ENCODE assay signal across 23 mouse cellular contexts in the genomic region with DNA sequence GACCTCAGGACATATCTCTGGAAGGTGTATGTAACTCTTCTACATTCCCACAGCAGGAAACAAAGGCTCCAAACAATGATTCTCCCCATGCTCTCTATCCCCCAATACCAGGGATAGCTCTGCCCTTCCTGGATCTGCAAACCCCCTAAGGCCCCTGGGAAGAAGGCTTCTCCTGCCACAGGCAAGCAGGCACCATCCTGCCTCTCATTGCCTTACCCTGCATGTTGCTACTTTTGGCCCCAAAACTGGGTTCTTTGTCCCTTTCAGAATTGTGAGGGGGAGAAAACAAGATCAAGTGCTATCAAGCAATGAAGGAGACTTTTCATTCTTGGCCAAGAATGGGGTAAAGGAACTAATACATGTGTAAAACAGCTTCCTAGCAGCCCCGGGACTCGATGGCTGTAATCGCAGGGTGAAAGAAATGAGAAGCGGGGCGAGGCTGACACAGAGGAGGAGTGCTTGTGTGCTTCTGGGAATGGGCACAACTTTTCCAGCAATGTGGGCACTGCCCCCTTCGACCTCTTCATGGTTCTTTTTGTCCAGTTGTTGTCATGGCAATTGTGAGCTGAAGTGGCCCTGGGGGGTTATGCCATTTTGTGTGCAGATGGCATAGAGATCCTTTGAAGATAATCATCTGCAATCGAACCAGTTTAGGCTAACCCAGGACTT. TPM values are rescaled to one million over a fixed set of nuclear protein-coding genes. Genes with fewer than 3 reads are reported as not detected.
DNase-seq lines count a peak whose midpoint lies in the region; ATAC-seq and TF ChIP-seq lines count a peak whose summit lies in the region.
"Had no signal": no experiment of that assay in that cellular context is flagged by ENCODE, and none has a peak within 500 bp of the region (broad histone marks: within the 10 kb centered on the region; RNA-seq: fewer than 3 reads in every experiment).

No protein-coding gene starts in this region.

- H3K4me3 ChIP-seq in heart, embryonic 11.5 days (ENCODE audit: low read depth, low read length), result no peak overlapping the region
- no peak overlapping the region for H3K4me3 ChIP-seq in midbrain, embryonic 14.5 days (replicated peaks; ENCODE audit: low read depth, low read length)
- no peak overlapping the region for H3K4me3 ChIP-seq in midbrain, embryonic 15.5 days
- no peak overlapping the region for H3K4me3 ChIP-seq in hindbrain, postnatal 0 days (ENCODE audit: low read length)
- H3K4me3 ChIP-seq: heart, embryonic 12.5 days; limb, embryonic 12.5 days; liver, embryonic 13.5 days; megakaryocyte, embryonic 14.5 days; neural tube, embryonic 12.5 days had no signal

- ATAC-seq in heart, embryonic 11.5 days (replicated peaks; ENCODE audit: insufficient number of reproducible peaks, low FRiP score, low TSS enrichment), result no peak
- no peak for ATAC-seq in midbrain, embryonic 14.5 days (ENCODE audit: low FRiP score, low TSS enrichment)
- no peak; the same call in 1 of the 2 replicates for ATAC-seq in midbrain, embryonic 15.5 days (replicated peaks)
- no peak for ATAC-seq in hindbrain, postnatal 0 days
- ATAC-seq: inflammation-experienced regulatory T-cells, adult 6 months had no signal

- H3K4me1 ChIP-seq in heart, embryonic 11.5 days (ENCODE audit: control insufficient read depth, insufficient read depth, low read length), result peaks cover 18% of the 10 kb centered on the region
- H3K4me1 ChIP-seq in midbrain, embryonic 14.5 days (ENCODE audit: control insufficient read depth, insufficient read depth, low read length), result peaks cover 5% of the 10 kb centered on the region; the same call in 1 of the 2 replicates
- H3K4me1 ChIP-seq in midbrain, embryonic 15.5 days, result no peaks in the 10 kb centered on the region
- peaks cover 3% of the 10 kb centered on the region; the same call in 1 of the 2 replicates for H3K4me1 ChIP-seq in hindbrain, postnatal 0 days (ENCODE audit: insufficient read depth, low read length)
- H3K4me1 ChIP-seq: neural tube, embryonic 12.5 days had no signal

- TF ChIP-seq CTCF in hindbrain, postnatal 0 days (IDR thresholded peaks at IDR 0.05; ENCODE audit: low read depth), result no peak

- H3K4me2 ChIP-seq in heart, embryonic 11.5 days, result no peak overlapping the region
- no peak overlapping the region for H3K4me2 ChIP-seq in midbrain, embryonic 14.5 days (ENCODE audit: low read length)
- no peak overlapping the region for H3K4me2 ChIP-seq in midbrain, embryonic 15.5 days
- H3K4me2 ChIP-seq in hindbrain, postnatal 0 days (ENCODE audit: low read depth, low read length), result no peak overlapping the region
- H3K4me2 ChIP-seq: heart, embryonic 12.5 days; limb, embryonic 12.5 days; liver, embryonic 13.5 days; neural tube, embryonic 12.5 days had no signal

- no peaks in the 10 kb centered on the region for H3K9me3 ChIP-seq in heart, embryonic 11.5 days (replicated peaks; ENCODE audit: control insufficient read depth, low read length)
- no peaks in the 10 kb centered on the region for H3K9me3 ChIP-seq in midbrain, embryonic 14.5 days (ENCODE audit: control insufficient read depth, low read length)
- H3K9me3 ChIP-seq in midbrain, embryonic 15.5 days, result no peaks in the 10 kb centered on the region
- H3K9me3 ChIP-seq in hindbrain, postnatal 0 days (ENCODE audit: low read length), result no peaks in the 10 kb centered on the region
- H3K9me3 ChIP-seq: heart, embryonic 12.5 days; limb, embryonic 12.5 days; liver, embryonic 13.5 days; megakaryocyte, embryonic 14.5 days; neural tube, embryonic 12.5 days had no signal

- 0 out of 2 replicates have a peak overlapping the region, but pooled peaks have one; percentile 43 for H3K9ac ChIP-seq in heart, embryonic 11.5 days (ENCODE audit: low read depth, low read length)
- H3K9ac ChIP-seq in midbrain, embryonic 14.5 days (replicated peaks; ENCODE audit: low read length), result no peak overlapping the region
- no peak overlapping the region for H3K9ac ChIP-seq in midbrain, embryonic 15.5 days
- no peak overlapping the region for H3K9ac ChIP-seq in hindbrain, postnatal 0 days (replicated peaks; ENCODE audit: low read length)
- H3K9ac ChIP-seq: heart, embryonic 12.5 days; limb, embryonic 12.5 days; liver, embryonic 13.5 days; neural tube, embryonic 12.5 days had no signal

- 78% methylated on average over 7 of the region's 7 CpGs for WGBS in heart, embryonic 11.5 days (ENCODE audit: insufficient replicate concordance)
- 51% methylated on average over 7 of the region's 7 CpGs for WGBS in midbrain, embryonic 14.5 days
- 41% methylated on average over 7 of the region's 7 CpGs for WGBS in midbrain, embryonic 15.5 days
- WGBS in hindbrain, postnatal 0 days, result 39% methylated on average over 7 of the region's 7 CpGs

- H3K36me3 ChIP-seq in heart, embryonic 11.5 days (ENCODE audit: control insufficient read depth, insufficient read depth, low read length), result no peaks in the 10 kb centered on the region
- no peaks in the 10 kb centered on the region for H3K36me3 ChIP-seq in midbrain, embryonic 14.5 days (ENCODE audit: control insufficient read depth, insufficient read depth, low read length)
- no peaks in the 10 kb centered on the region for H3K36me3 ChIP-seq in midbrain, embryonic 15.5 days (replicated peaks)
- no peaks in the 10 kb centered on the region for H3K36me3 ChIP-seq in hindbrain, postnatal 0 days (ENCODE audit: insufficient read depth, low read length)
- H3K36me3 ChIP-seq: heart, embryonic 12.5 days; limb, embryonic 12.5 days; liver, embryonic 13.5 days; neural tube, embryonic 12.5 days had no signal

- H3K27ac ChIP-seq in heart, embryonic 11.5 days (ENCODE audit: low read depth, low read length), result no peak overlapping the region
- H3K27ac ChIP-seq in midbrain, embryonic 14.5 days (replicated peaks; ENCODE audit: low read depth, low read length), result no peak overlapping the region
- H3K27ac ChIP-seq in midbrain, embryonic 15.5 days, result no peak overlapping the region
- H3K27ac ChIP-seq in hindbrain, postnatal 0 days, result no peak overlapping the region
- H3K27ac ChIP-seq: limb, embryonic 12.5 days; neural tube, embryonic 12.5 days had no signal

- intact Hi-C loops in heart, postnatal 14 days (cut with DNase I), result no loop called here

- no peak for DNase-seq in heart, postnatal 14 days
- peak; percentile 29 for DNase-seq in midbrain, embryonic 14.5 days
- peak; percentile 39 for DNase-seq in brain, embryonic 18.5 days (ENCODE audit: low read depth, low spot score)
- DNase-seq in hindbrain, postnatal 0 days (ENCODE audit: low spot score), result peak; percentile 53
- DNase-seq in frontal cortex, adult 2 months (ENCODE audit: extremely low spot score in 1 of 2, low spot score in 1 of 2), result no peak
- no peak for DNase-seq in thymus, postnatal 25 days
- DNase-seq: adrenal gland, postnatal 10 days; cerebellum, adult 9-10 months; gastrocnemius, postnatal 10 days; heart, postnatal 10 days; kidney, adult 2 months; kidney, postnatal 10 days; liver, embryonic 13.5 days; lung, adult 2 months; lung, postnatal 14 days; retina, postnatal 1 day had no signal

- no peaks in the 10 kb centered on the region for H3K27me3 ChIP-seq in heart, embryonic 11.5 days (ENCODE audit: control insufficient read depth, insufficient read depth, low read length)
- H3K27me3 ChIP-seq in midbrain, embryonic 14.5 days (ENCODE audit: control insufficient read depth, insufficient read depth, low read length), result no peaks in the 10 kb centered on the region
- no peaks in the 10 kb centered on the region for H3K27me3 ChIP-seq in midbrain, embryonic 15.5 days (replicated peaks)
- no peaks in the 10 kb centered on the region for H3K27me3 ChIP-seq in hindbrain, postnatal 0 days (ENCODE audit: insufficient read depth, low read length)
- H3K27me3 ChIP-seq: heart, embryonic 12.5 days; limb, embryonic 12.5 days; liver, embryonic 13.5 days; neural tube, embryonic 12.5 days had no signal

RNA-seq across cellular contexts. Expression of a gene that starts 18.4 kb away (rescaled TPM):
- 38.1 and 42.1 TPM in 2 replicates for polyA plus RNA-seq in heart, embryonic 11.5 days (2014; fragmentation: Nextera tagmentation; extraction: Ambion mirVana)
- 10 to 100 TPM; 25.1 to 26.3 TPM for total RNA-seq in heart, postnatal 14 days (2021)
- 2.8 and 5.6 TPM in 2 replicates for polyA plus RNA-seq in midbrain, embryonic 14.5 days (2014; fragmentation: Nextera tagmentation; extraction: Ambion mirVana)
- 6.3 and 6.6 TPM in 2 replicates for polyA plus RNA-seq in midbrain, embryonic 15.5 days (2015; fragmentation: Nextera tagmentation; extraction: Ambion mirVana)
- total RNA-seq in hindbrain, postnatal 0 days (2014; rRNA removed), result 3.8 and 11.8 TPM in 2 replicates
- 3.2 and 4.7 TPM in 2 replicates for polyA plus RNA-seq in hindbrain, postnatal 0 days (2015; fragmentation: Nextera tagmentation; extraction: Ambion mirVana)
- 3.8 TPM in 2 replicates for polyA plus RNA-seq in frontal cortex, adult 2 months (2012; rRNA removed)

Comparison
In these comparisons a context has a peak if more than half of its experiments do, and no peak if none do; other contexts are left out.
1. DNase-seq: peak in midbrain, embryonic 14.5 days (single experiment), brain, embryonic 18.5 days (single experiment) and hindbrain, postnatal 0 days (single experiment); none in heart, postnatal 14 days (0 of 2), frontal cortex, adult 2 months (0 of 2) and thymus, postnatal 25 days (single experiment).